Mouse (Mus musculus) liver, adult 2 months (tissue): ENCODE measurements at regions not wholly inside any gene's neighbourhood (a gene's known extent, or its start where the extent isn't known, plus 50 kb on each side); places are given as distances from the start of the nearest gene placed in this dataset.

ENCODE experiments used
- DNase-seq: peaks from one replicate; pipeline ENCODE4 v3.0.0-alpha.2; 2011; ENCODE audit warnings: low read depth, low spot score; ENCODE audit errors: extremely low read depth
- H3K27ac ChIP-seq: fragments of 200-500 bp; replicated peaks from 2 replicates; pipeline ENCODE4 v1.5.1; 2012; ENCODE audit warnings: low read depth, mild to moderate bottlenecking, control low read depth, inconsistent platforms, low read length; ENCODE audit not compliant: insufficient read depth
- H3K27me3 ChIP-seq: fragments of 200-500 bp; 2 replicates; pipeline ENCODE4 v1.6.1; 2012; ENCODE audit warnings: mild to moderate bottlenecking, moderate library complexity, low read length, inconsistent platforms; ENCODE audit not compliant: control insufficient read depth, insufficient read depth
- H3K36me3 ChIP-seq: fragments of 200-500 bp; 2 replicates; pipeline ENCODE4 v1.6.1; 2012; ENCODE audit warnings: low read length, inconsistent platforms; ENCODE audit not compliant: control insufficient read depth, insufficient read depth
- H3K4me1 ChIP-seq: fragments of 200-500 bp; 2 replicates; pipeline ENCODE4 v1.6.1; 2011; ENCODE audit warnings: low read length; ENCODE audit not compliant: control insufficient read depth, insufficient read depth
- H3K4me3 ChIP-seq: fragments of 200-500 bp; 2 replicates; pipeline ENCODE4 v1.5.1; 2011; ENCODE audit warnings: low read depth, mild to moderate bottlenecking, control low read depth, low read length, moderate library complexity; ENCODE audit not compliant: insufficient read depth
- H3K79me2 ChIP-seq: fragments of 200-500 bp; 2 replicates; pipeline ENCODE4 v1.6.1; 2012; ENCODE audit warnings: inconsistent platforms, mild to moderate bottlenecking, low read length, moderate library complexity; ENCODE audit not compliant: control insufficient read depth, insufficient read depth
- H3K9ac ChIP-seq: fragments of 200-500 bp; 2 replicates; pipeline ENCODE4 v1.6.1; 2012; ENCODE audit warnings: low read depth, mild to moderate bottlenecking, control low read depth, inconsistent platforms, low read length
- CTCF ChIP-seq: fragments of 200-500 bp; IDR thresholded peaks from 2 replicates; pipeline ENCODE4 v1.5.1; 2011; ENCODE audit warnings: low read depth, low read length, control low read depth
- POLR2A ChIP-seq: fragments of 200-500 bp; IDR thresholded peaks from 2 replicates; pipeline ENCODE4 v1.6.1; 2011; ENCODE audit warnings: low read length, control low read depth; ENCODE audit not compliant: insufficient read depth; ENCODE audit errors: extremely low read depth
- WGBS: fragments of 180-500 bp; shearing (Covaris S2); methylation state at CpG from one replicate; pipeline ENCODE4 v1.1.7; 2018; 5-methylcytosine and 5-hydroxymethylcytosine counted together

- Histone ChIP-seq H3K79me2 (no peaks in the 10 kb centered on the region), H3K9ac (no peak overlapping the region), H3K27me3 (no peaks in the 10 kb centered on the region), H3K27ac (no peak overlapping the region), H3K36me3 (no peaks in the 10 kb centered on the region), H3K4me3 (peak overlapping the region; percentile 12; the same call in 1 of the 2 replicates), H3K4me1 (peaks cover 2% of the 10 kb centered on the region; the same call in 1 of the 2 replicates)
- no peak for TF ChIP-seq CTCF
- no peak for TF ChIP-seq POLR2A
- 20% methylated on average over 10 of the region's 10 CpGs for WGBS
- peak; percentile 86 for DNase-seq
Observed at GRCm38 (mm10) chr3:51019650-51020346, 204.4 kb upstream of the Noct start.

GRCm38 (mm10) chr3:51024655-51025054 lies 199.6 kb upstream of the Noct start:
- no peaks in the 10 kb centered on the region for H3K36me3 ChIP-seq
- no peak overlapping the region for H3K4me3 ChIP-seq
- no peak for DNase-seq
- H3K9ac ChIP-seq, result no peak overlapping the region
- peaks cover 2% of the 10 kb centered on the region; the same call in 1 of the 2 replicates for H3K4me1 ChIP-seq
- 76% methylated on average over 6 of the region's 6 CpGs for WGBS
- H3K27me3 ChIP-seq, result no peaks in the 10 kb centered on the region
- H3K27ac ChIP-seq, result no peak overlapping the region
- TF ChIP-seq CTCF (no peak), POLR2A (no peak)
- H3K79me2 ChIP-seq, result no peaks in the 10 kb centered on the region

- no peaks in the 10 kb centered on the region for H3K79me2 ChIP-seq
- no peak overlapping the region for H3K9ac ChIP-seq
- H3K27me3 ChIP-seq, result no peaks in the 10 kb centered on the region
- H3K36me3 ChIP-seq, result no peaks in the 10 kb centered on the region
- no peaks in the 10 kb centered on the region for H3K4me1 ChIP-seq
- 72% methylated on average over 8 of the region's 8 CpGs for WGBS
- TF ChIP-seq POLR2A (no peak), CTCF (no peak)
- H3K27ac ChIP-seq, result no peak overlapping the region
- H3K4me3 ChIP-seq, result no peak overlapping the region
- DNase-seq, result no peak
Observed at GRCm38 (mm10) chr3:51031821-51032220, 192.4 kb upstream of the Noct start.

- H3K79me2 ChIP-seq, result no peaks in the 10 kb centered on the region
- 81% methylated on average over 2 of the region's 2 CpGs for WGBS
- H3K27me3 ChIP-seq, result no peaks in the 10 kb centered on the region
Observed at GRCm38 (mm10) chr3:51033292-51033691, 191.0 kb upstream of the Noct start.

GRCm38 (mm10) chr3:51036700-51037306 lies 187.4 kb upstream of the Noct start:
- 67% methylated on average over 17 of the region's 17 CpGs for WGBS

More at GRCm38 (mm10) chr3:51033292-51033691, 191.0 kb upstream of the Noct start:
- Histone ChIP-seq H3K36me3 (no peaks in the 10 kb centered on the region), H3K9ac (no peak overlapping the region), H3K27ac (no peak overlapping the region), H3K4me1 (no peaks in the 10 kb centered on the region), H3K4me3 (no peak overlapping the region)
- no peak for TF ChIP-seq CTCF
- no peak for TF ChIP-seq POLR2A
- DNase-seq, result no peak

GRCm38 (mm10) chr3:51042223-51042846 lies 181.9 kb upstream of the Noct start:
- WGBS, result 79% methylated on average over 17 of the region's 17 CpGs
- Histone ChIP-seq H3K4me1 (no peaks in the 10 kb centered on the region), H3K79me2 (no peaks in the 10 kb centered on the region), H3K27me3 (no peaks in the 10 kb centered on the region), H3K4me3 (no peak overlapping the region), H3K36me3 (no peaks in the 10 kb centered on the region), H3K27ac (no peak overlapping the region), H3K9ac (no peak overlapping the region)
- TF ChIP-seq CTCF (no peak), POLR2A (no peak)
- DNase-seq, result no peak

More at GRCm38 (mm10) chr3:51036700-51037306, 187.4 kb upstream of the Noct start:
- H3K27me3 ChIP-seq, result no peaks in the 10 kb centered on the region
- no peak overlapping the region for H3K27ac ChIP-seq
- H3K36me3 ChIP-seq, result no peaks in the 10 kb centered on the region
- no peak for DNase-seq
- H3K4me3 ChIP-seq, result no peak overlapping the region
- no peaks in the 10 kb centered on the region for H3K4me1 ChIP-seq
- H3K79me2 ChIP-seq, result no peaks in the 10 kb centered on the region
- TF ChIP-seq CTCF, result no peak
- no peak for TF ChIP-seq POLR2A
- no peak overlapping the region for H3K9ac ChIP-seq
